Mouse (Mus musculus) kidney, embryonic 14.5 days (tissue): Measurements from ENCODE around the gene Kcnmb3. TPM values are rescaled to one million over a fixed set of nuclear protein-coding genes. Genes with fewer than 3 reads are reported as not detected.

Source experiments
- ATAC-seq: fragments of 200-750 bp; cut with Nextera tagmentation; 2 replicates; pipeline ENCODE4 v1.8.0; 2017; ENCODE audit warnings: moderate number of reproducible peaks, mild to moderate bottlenecking, moderate TSS enrichment, moderate library complexity; ENCODE audit not compliant: low FRiP score, low TSS enrichment
- H3K27ac ChIP-seq: fragments of 300-500 bp; sonication (generic); 2 replicates; pipeline ENCODE4 v1.5.1; 2014; ENCODE audit warnings: low read depth, mild to moderate bottlenecking, low read length, moderate library complexity, mixed read lengths
- H3K27me3 ChIP-seq: fragments of 300-500 bp; sonication (generic); 2 replicates; pipeline ENCODE4 v1.6.1; 2014; ENCODE audit warnings: mild to moderate bottlenecking, low read length; ENCODE audit not compliant: control insufficient read depth, insufficient read depth
- H3K36me3 ChIP-seq: fragments of 300-500 bp; sonication (generic); 2 replicates; pipeline ENCODE4 v1.6.1; 2014; ENCODE audit warnings: low read length, mixed read lengths; ENCODE audit not compliant: control insufficient read depth, insufficient read depth
- H3K4me1 ChIP-seq: fragments of 300-500 bp; sonication (generic); 2 replicates; pipeline ENCODE4 v1.6.1; 2014; ENCODE audit warnings: low read length, mixed read lengths; ENCODE audit not compliant: control insufficient read depth, insufficient read depth
- H3K4me2 ChIP-seq: fragments of 300-500 bp; sonication (generic); replicated peaks from 2 replicates; pipeline ENCODE4 v1.6.1; 2014; ENCODE audit warnings: low read depth, mild to moderate bottlenecking, low read length
- H3K4me3 ChIP-seq: fragments of 300-500 bp; sonication (generic); 2 replicates; pipeline ENCODE4 v1.5.1; 2014; ENCODE audit warnings: mild to moderate bottlenecking, low read length
- H3K9ac ChIP-seq: fragments of 300-500 bp; sonication (generic); 2 replicates; pipeline ENCODE4 v1.6.1; 2014; ENCODE audit warnings: low read depth, mild to moderate bottlenecking, low read length, moderate library complexity
- H3K9me3 ChIP-seq: fragments of 300-500 bp; sonication (generic); 2 replicates; pipeline ENCODE4 v1.6.1; 2016; ENCODE audit warnings: low read length; ENCODE audit not compliant: control insufficient read depth
- WGBS: fragments of 180-500 bp; shearing (Covaris S2); extraction: QIAGEN DNeasy Blood & Tissue Kit; methylation state at CpG from one replicate; pipeline ENCODE4 v1.1.7; 2014; 5-methylcytosine and 5-hydroxymethylcytosine counted together
- polyA plus RNA-seq: library from polyadenylated mRNA; unstranded; fragments of >200 nt; fragmentation: Nextera tagmentation; extraction: Ambion mirVana; gene quantifications from 2 replicates; pipeline ENCODE4 v1.2.1, GENCODE M21; 2014

Gene Kcnmb3
- polyA plus RNA-seq, 1 experiment from 2014 or later = not detected

GRCm38 (mm10) chr3:32428921-32429320 lies 63.1 kb downstream of the Kcnmb3 start:
- H3K9me3 ChIP-seq = no peaks in the 10 kb centered on the region
- no peak overlapping the region for H3K9ac ChIP-seq
- no peak overlapping the region for H3K27ac ChIP-seq
- no peak overlapping the region for H3K4me2 ChIP-seq
- H3K4me3 ChIP-seq = no peak overlapping the region
- no peaks in the 10 kb centered on the region for H3K36me3 ChIP-seq
- WGBS = 60% methylated on average over 4 of the region's 4 CpGs
- no peaks in the 10 kb centered on the region for H3K4me1 ChIP-seq
- H3K27me3 ChIP-seq = no peaks in the 10 kb centered on the region
- no peak for ATAC-seq

- H3K36me3 ChIP-seq = no peaks in the 10 kb centered on the region
- no peak overlapping the region for H3K4me3 ChIP-seq
- no peak overlapping the region for H3K27ac ChIP-seq
- H3K4me1 ChIP-seq = no peaks in the 10 kb centered on the region
- WGBS = 86% methylated on average over 3 of the region's 3 CpGs
- H3K9me3 ChIP-seq = no peaks in the 10 kb centered on the region
- no peak overlapping the region for H3K4me2 ChIP-seq
- ATAC-seq = no peak
- H3K27me3 ChIP-seq = no peaks in the 10 kb centered on the region
- H3K9ac ChIP-seq = no peak overlapping the region
These were observed 63.7 kb downstream of the Kcnmb3 start for GRCm38 (mm10) chr3:32428361-32428760.

GRCm38 (mm10) chr3:32427695-32428094 lies 64.3 kb downstream of the Kcnmb3 start:
- H3K4me3 ChIP-seq = no peak overlapping the region
- H3K9me3 ChIP-seq = no peaks in the 10 kb centered on the region
- no peak overlapping the region for H3K4me2 ChIP-seq
- WGBS = 79% methylated on average over 4 of the region's 4 CpGs
- H3K4me1 ChIP-seq = no peaks in the 10 kb centered on the region
- no peaks in the 10 kb centered on the region for H3K36me3 ChIP-seq
- no peak overlapping the region for H3K27ac ChIP-seq
- H3K9ac ChIP-seq = no peak overlapping the region
- ATAC-seq = no peak
- no peaks in the 10 kb centered on the region for H3K27me3 ChIP-seq

Other genes starting within 250 kb of the Kcnmb3 start
- 5.8 and 6.9 TPM in 2 replicates for gene Zmat3, start 126.2 kb downstream of the Kcnmb3 start, polyA plus RNA-seq
- 14.5 and 16.2 TPM in 2 replicates for gene Pik3ca, start 94.6 kb downstream of the Kcnmb3 start, polyA plus RNA-seq
- gene Zfp639, start 18.0 kb upstream of the Kcnmb3 start, polyA plus RNA-seq = 44.4 and 44.5 TPM in 2 replicates
- 17.8 and 29.6 TPM in 2 replicates for gene Mfn1, start 37.2 kb upstream of the Kcnmb3 start, polyA plus RNA-seq
- gene Gnb4, start 124.4 kb upstream of the Kcnmb3 start, polyA plus RNA-seq = 36.4 and 43.8 TPM in 2 replicates
- 197 and 214 TPM in 2 replicates for gene Actl6a, start 214.1 kb upstream of the Kcnmb3 start, polyA plus RNA-seq
- 358 and 449 TPM in 2 replicates for gene Ndufb5, start 244.8 kb upstream of the Kcnmb3 start, polyA plus RNA-seq
- 35.7 and 55.2 TPM in 2 replicates for gene Mrpl47, start 245.4 kb upstream of the Kcnmb3 start, polyA plus RNA-seq